Mouse (Mus musculus) G1E (cell line): ENCODE results near the gene Gm10392. TPM values are rescaled to one million over a fixed set of nuclear protein-coding genes. Genes with fewer than 3 reads are reported as not detected.
A peak's percentile ranks its signal among the peaks of the same experiment; 100 is the strongest.

Experiments
- ATAC-seq: 2 replicates; pipeline ENCODE4 v1.8.0; 2016; ENCODE audit warnings: mild to moderate bottlenecking; ENCODE audit not compliant: insufficient number of reproducible peaks, poor library complexity, low FRiP score, severe bottlenecking; ENCODE audit errors: extremely low read depth
- DNase-seq: peaks from one replicate; pipeline ENCODE4 v3.0.0; 2012; ENCODE audit warnings: low spot score
- H3K27me3 ChIP-seq: 2 replicates; pipeline ENCODE4 v1.6.1; 2012; ENCODE audit warnings: mild to moderate bottlenecking, low read length, inconsistent platforms; ENCODE audit not compliant: insufficient read depth
- H3K36me3 ChIP-seq: replicated peaks from 2 replicates; pipeline ENCODE3; 2012; ENCODE audit warnings: mild to moderate bottlenecking, inconsistent platforms
- H3K4me1 ChIP-seq: 2 replicates; pipeline ENCODE4 v1.6.1; 2012; ENCODE audit warnings: low read depth, low read length, inconsistent platforms, mixed read lengths; ENCODE audit not compliant: insufficient read depth
- H3K4me3 ChIP-seq: 2 replicates; pipeline ENCODE4 v1.5.1; 2012; ENCODE audit warnings: low read depth, mild to moderate bottlenecking, inconsistent platforms, low read length, moderate library complexity, mixed read lengths
- H3K9me3 ChIP-seq: replicated peaks from 2 replicates; pipeline ENCODE4 v1.6.1; 2012; ENCODE audit warnings: inconsistent platforms
- CTCF ChIP-seq: IDR thresholded peaks from 2 replicates; pipeline ENCODE4 v1.5.1; 2012; ENCODE audit warnings: low read depth, low read length, inconsistent platforms, mixed read lengths
- GATA1 ChIP-seq: IDR thresholded peaks from 2 replicates; pipeline ENCODE4 v1.6.1; 2012; ENCODE audit warnings: borderline replicate concordance, low read length, inconsistent platforms, mixed read lengths
- GATA2 ChIP-seq: IDR thresholded peaks from 2 replicates; pipeline ENCODE4 v1.6.1; 2012; ENCODE audit warnings: low read depth, low read length, inconsistent platforms, borderline replicate concordance
- POLR2AphosphoS5 ChIP-seq: IDR thresholded peaks from 2 replicates; pipeline ENCODE4 v1.6.1; 2012; ENCODE audit warnings: low read depth, low read length, inconsistent platforms; ENCODE audit not compliant: insufficient replicate concordance
- TAL1 ChIP-seq: conservative IDR thresholded peaks from 2 replicates; pipeline ENCODE4 v1.6.1; 2012; ENCODE audit warnings: low read depth, low read length, inconsistent platforms, mixed read lengths
- polyA plus RNA-seq: library from polyadenylated mRNA; stranded (reverse); fragments of >175 nt; gene quantifications from 2 replicates; pipeline ENCODE4 v1.2.3, GENCODE M21; 2012
- total RNA-seq, 2 experiments: library from RNA; stranded (forward) in 1 of 2; stranded (reverse) in 1 of 2; fragments of 200-1000 nt in 1 of 2; fragments of >200 nt in 1 of 2; fragmentation: Nextera tagmentation in 1 of 2; gene quantifications; 2 replicates each; pipeline ENCODE4 v1.2.3; 2014 to 2017

Gene Gm10392
- total and polyA plus RNA-seq, 3 experiments, result 0.38 TPM; not detected in 2

DNA sequence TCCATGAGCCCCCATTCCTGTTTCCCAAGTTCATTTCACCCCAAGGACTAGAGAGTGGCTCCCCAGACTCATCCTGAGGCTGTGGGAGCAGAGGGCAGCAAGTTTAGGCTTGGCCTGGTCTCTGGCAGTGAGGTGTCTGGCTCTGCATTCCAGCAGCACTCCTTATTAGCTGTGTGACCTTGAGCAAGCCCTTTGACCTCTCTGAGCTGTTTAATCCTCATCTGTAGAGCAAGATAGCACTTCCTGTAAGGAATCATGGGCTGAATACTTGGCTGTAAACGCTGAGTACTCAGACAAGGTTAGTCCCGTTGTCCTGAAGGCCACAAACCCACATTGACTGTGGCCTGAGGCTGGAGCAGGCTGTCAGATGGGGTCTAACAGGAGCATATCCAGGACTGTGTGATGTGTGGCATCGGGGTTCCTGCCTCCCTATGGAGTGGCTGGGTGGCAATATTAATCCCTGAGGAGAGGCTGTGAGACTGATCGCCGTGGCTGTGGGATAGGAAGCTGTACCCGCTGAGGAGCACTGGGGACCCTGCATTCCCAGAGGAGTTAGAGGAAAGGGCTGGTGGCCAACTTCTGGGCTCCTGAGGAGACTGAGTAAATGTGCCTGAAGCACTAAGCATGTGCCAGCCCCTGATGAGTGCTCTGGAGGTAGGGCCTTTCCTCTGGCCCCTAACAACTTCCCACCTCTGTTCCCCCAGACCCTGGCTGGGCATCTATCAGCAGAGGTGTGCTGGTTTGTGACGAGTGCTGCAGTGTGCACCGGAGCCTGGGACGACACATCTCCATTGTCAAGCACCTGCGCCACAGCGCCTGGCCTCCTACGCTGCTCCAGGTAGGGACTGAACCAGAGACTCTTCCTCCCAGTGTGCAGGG, 20.5 kb downstream of the Gm10392 start:
- no peaks in the 10 kb centered on the region for H3K9me3 ChIP-seq
- H3K4me1 ChIP-seq, result peaks cover 61% of the 10 kb centered on the region
- no peak for ATAC-seq
- TF ChIP-seq POLR2AphosphoS5 (no peak), TAL1 (no peak), GATA2 (no peak), CTCF (no peak), GATA1 (no peak)
- no peak for DNase-seq
- peaks cover 79% of the 10 kb centered on the region for H3K36me3 ChIP-seq
- H3K27me3 ChIP-seq, result no peaks in the 10 kb centered on the region
- no peak overlapping the region for H3K4me3 ChIP-seq

DNA sequence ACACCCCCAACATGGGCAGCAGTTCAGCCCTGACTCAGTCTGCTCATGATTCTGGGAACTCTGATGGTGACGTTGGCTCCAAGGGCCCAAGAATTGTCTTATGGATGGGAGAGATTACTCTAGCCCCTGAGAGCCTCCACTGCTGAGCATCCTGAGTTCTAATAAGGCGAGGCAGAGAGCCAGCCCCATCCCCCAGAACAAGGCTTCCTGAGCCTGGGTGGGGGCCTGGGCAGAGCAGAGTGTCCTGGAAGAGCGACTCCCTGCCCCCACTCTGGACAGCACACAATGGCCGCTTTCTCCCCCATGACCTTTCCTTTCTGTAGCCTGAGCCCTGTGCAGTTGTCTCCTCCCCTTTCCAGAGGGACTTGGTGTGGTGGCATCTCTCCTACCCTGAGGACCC, 21.1 kb downstream of the Gm10392 start:
- Histone ChIP-seq H3K27me3 (no peaks in the 10 kb centered on the region), H3K36me3 (peaks cover 73% of the 10 kb centered on the region), H3K4me3 (no peak overlapping the region), H3K4me1 (peaks cover 59% of the 10 kb centered on the region), H3K9me3 (no peaks in the 10 kb centered on the region)
- no peak for ATAC-seq
- no peak for TF ChIP-seq TAL1
- no peak for TF ChIP-seq POLR2AphosphoS5
- no peak for TF ChIP-seq GATA1
- no peak for TF ChIP-seq CTCF
- no peak for TF ChIP-seq GATA2
- DNase-seq, result no peak

DNA sequence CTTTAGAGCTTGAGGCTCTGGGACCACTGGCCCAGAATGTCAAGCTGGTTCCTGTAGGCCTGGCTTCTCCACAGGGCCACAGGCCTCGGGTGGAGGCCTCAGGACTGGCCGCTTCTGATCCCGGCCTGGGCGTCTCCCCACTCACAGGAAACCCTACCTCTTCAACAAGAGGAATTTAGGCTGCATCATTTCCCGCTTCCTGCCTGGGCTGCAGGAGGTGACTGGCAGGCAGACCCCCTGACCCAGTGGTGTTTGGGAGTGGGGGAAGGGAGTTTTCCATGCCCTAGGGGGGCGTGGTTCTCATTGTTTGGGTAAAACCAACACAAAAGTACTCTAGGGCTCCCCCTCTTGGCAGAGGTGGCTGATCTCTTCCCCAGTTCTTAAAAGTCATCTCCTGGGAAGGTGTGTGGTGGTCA, 21.6 kb downstream of the Gm10392 start:
- no peaks in the 10 kb centered on the region for H3K27me3 ChIP-seq
- no peak overlapping the region for H3K4me3 ChIP-seq
- H3K4me1 ChIP-seq, result peaks cover 64% of the 10 kb centered on the region
- DNase-seq (peak; percentile 52), ATAC-seq (no peak)
- no peaks in the 10 kb centered on the region for H3K9me3 ChIP-seq
- peaks cover 68% of the 10 kb centered on the region for H3K36me3 ChIP-seq
- TF ChIP-seq GATA2 (no peak), CTCF (no peak), POLR2AphosphoS5 (no peak)

DNA sequence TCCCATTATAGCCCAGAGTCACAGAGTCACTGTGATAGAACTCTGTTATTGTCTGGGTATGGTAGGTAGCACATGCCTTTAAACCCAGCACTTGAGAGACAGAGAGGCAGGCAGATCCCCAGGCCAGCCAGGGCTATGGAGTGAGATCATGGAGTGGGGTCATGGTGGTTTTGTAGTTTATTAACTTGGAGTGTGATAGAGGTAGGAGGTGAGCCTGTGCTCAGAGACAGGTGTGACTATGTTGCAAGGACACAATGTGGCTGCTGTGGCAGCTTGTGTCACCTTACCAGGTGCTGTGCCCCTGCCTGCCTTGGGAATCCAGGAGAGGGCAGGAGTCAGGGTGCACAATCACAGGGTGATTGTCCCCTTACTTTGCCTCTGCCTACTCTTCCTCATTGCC, 23.5 kb downstream of the Gm10392 start:
- no peaks in the 10 kb centered on the region for H3K9me3 ChIP-seq
- TF ChIP-seq GATA2 (no peak), GATA1 (no peak), CTCF (no peak), POLR2AphosphoS5 (no peak), TAL1 (no peak)
- H3K4me3 ChIP-seq, result no peak overlapping the region
- ATAC-seq, result no peak
- no peak for DNase-seq
- peaks cover 77% of the 10 kb centered on the region for H3K4me1 ChIP-seq
- peaks cover 5% of the 10 kb centered on the region for H3K27me3 ChIP-seq
- peaks cover 50% of the 10 kb centered on the region for H3K36me3 ChIP-seq

DNA sequence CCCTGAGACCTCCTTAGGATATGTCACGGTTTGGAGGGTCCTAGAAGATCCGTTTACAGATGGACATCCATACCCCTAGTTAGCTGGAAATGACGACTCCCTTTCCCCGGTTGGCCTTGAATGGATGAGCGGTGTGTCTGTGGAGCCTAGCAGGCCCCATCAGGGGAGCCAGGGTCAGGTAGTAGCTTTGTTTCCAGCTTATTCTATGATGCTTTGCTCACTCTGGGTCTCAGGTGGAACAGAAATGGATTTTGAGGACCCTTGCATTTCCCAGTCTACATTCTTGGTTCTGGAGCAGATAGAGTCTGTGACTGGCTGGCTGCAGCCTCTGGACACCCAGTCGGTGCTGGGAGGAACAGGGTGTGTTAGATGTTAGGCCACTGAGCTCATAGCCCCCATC, 24.2 kb downstream of the Gm10392 start:
- H3K36me3 ChIP-seq, result peaks cover 43% of the 10 kb centered on the region
- no peak for TF ChIP-seq GATA1
- no peak for TF ChIP-seq CTCF
- no peak for TF ChIP-seq POLR2AphosphoS5
- no peak for TF ChIP-seq GATA2
- H3K27me3 ChIP-seq, result peaks cover 13% of the 10 kb centered on the region
- H3K9me3 ChIP-seq, result 0 out of 2 replicates have a peak, but pooled peaks cover 3% of the 10 kb centered on the region
- no peak for DNase-seq
- ATAC-seq, result no peak
- H3K4me3 ChIP-seq, result no peak overlapping the region
- H3K4me1 ChIP-seq, result peaks cover 79% of the 10 kb centered on the region

DNA sequence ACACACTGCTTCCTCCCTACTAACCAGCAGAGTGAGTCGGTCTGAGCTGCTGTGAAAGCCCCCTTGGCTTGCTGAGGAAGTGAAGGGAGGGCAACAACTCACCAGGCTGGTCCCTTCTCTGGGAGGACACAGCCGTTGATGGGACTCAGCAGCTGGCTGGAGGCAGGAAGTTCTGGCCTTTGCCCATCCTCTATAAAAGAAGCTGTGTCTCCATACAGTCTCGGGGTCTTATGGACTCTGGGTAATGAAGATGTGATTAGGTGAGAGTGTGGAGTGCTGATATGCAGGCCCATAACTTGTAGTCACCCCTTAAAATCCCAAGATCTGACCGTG, 24.7 kb downstream of the Gm10392 start:
- peak overlapping the region; percentile 94 for H3K4me3 ChIP-seq
- H3K9me3 ChIP-seq, result 0 out of 2 replicates have a peak, but pooled peaks cover 3% of the 10 kb centered on the region
- peaks cover 38% of the 10 kb centered on the region for H3K36me3 ChIP-seq
- ATAC-seq, result no peak
- H3K4me1 ChIP-seq, result peaks cover 79% of the 10 kb centered on the region
- DNase-seq, result no peak
- peaks cover 14% of the 10 kb centered on the region for H3K27me3 ChIP-seq
- TF ChIP-seq GATA2 (no peak), TAL1 (no peak), CTCF (no peak), GATA1 (no peak), POLR2AphosphoS5 (no peak)
